8 mouse cellular contexts compared by ENCODE assay signal in genomic region chr4:115058871-115059590, GRCm38 (mm10). TPM values are rescaled to one million over a fixed set of nuclear protein-coding genes. Genes with fewer than 3 reads are reported as not detected.
DNase-seq lines count a peak whose midpoint lies in the region; ATAC-seq lines count a peak whose summit lies in the region.

No protein-coding gene starts in this region.

- no peaks in the 10 kb centered on the region for H3K9me3 ChIP-seq in forebrain, embryonic 10.5 days
- H3K9me3 ChIP-seq in forebrain, embryonic 12.5 days, result no peaks in the 10 kb centered on the region
- no peaks in the 10 kb centered on the region for H3K9me3 ChIP-seq in embryonic facial prominence, embryonic 14.5 days (ENCODE audit: control insufficient read depth, low read length)
- no peaks in the 10 kb centered on the region for H3K9me3 ChIP-seq in intestine, embryonic 14.5 days (ENCODE audit: control insufficient read depth, low read length)
- H3K9me3 ChIP-seq in midbrain, embryonic 10.5 days (replicated peaks), result no peaks in the 10 kb centered on the region

- H3K27me3 ChIP-seq in forebrain, embryonic 10.5 days (ENCODE audit: poor library complexity, severe bottlenecking), result peaks cover 100% of the 10 kb centered on the region
- peaks cover 94% of the 10 kb centered on the region for H3K27me3 ChIP-seq in forebrain, embryonic 12.5 days
- peaks cover 98% of the 10 kb centered on the region for H3K27me3 ChIP-seq in embryonic facial prominence, embryonic 14.5 days (replicated peaks; ENCODE audit: control insufficient read depth, insufficient read depth, low read length)
- H3K27me3 ChIP-seq in intestine, embryonic 14.5 days (replicated peaks; ENCODE audit: control insufficient read depth, insufficient read depth, low read length), result peaks cover 100% of the 10 kb centered on the region
- H3K27me3 ChIP-seq in midbrain, embryonic 10.5 days (ENCODE audit: low read depth, poor library complexity, severe bottlenecking), result peaks cover 100% of the 10 kb centered on the region

- peak overlapping the region; percentile 82 for H3K27ac ChIP-seq in forebrain, embryonic 10.5 days
- H3K27ac ChIP-seq in forebrain, embryonic 12.5 days, result no peak overlapping the region
- no peak overlapping the region; the same call in 1 of the 2 replicates for H3K27ac ChIP-seq in embryonic facial prominence, embryonic 14.5 days (replicated peaks; ENCODE audit: low read depth, low read length)
- no peak overlapping the region for H3K27ac ChIP-seq in intestine, embryonic 14.5 days (ENCODE audit: low read depth)
- peak overlapping the region; percentile 82 for H3K27ac ChIP-seq in midbrain, embryonic 10.5 days (replicated peaks)

- no peak overlapping the region for H3K4me2 ChIP-seq in forebrain, embryonic 12.5 days
- peak overlapping the region; percentile 20; the same call in 1 of the 2 replicates for H3K4me2 ChIP-seq in embryonic facial prominence, embryonic 14.5 days (ENCODE audit: low read depth, low read length)
- peak overlapping the region; percentile 7 for H3K4me2 ChIP-seq in intestine, embryonic 14.5 days (ENCODE audit: low read length)

- H3K4me1 ChIP-seq in forebrain, embryonic 10.5 days, result peaks cover 43% of the 10 kb centered on the region
- peaks cover 31% of the 10 kb centered on the region for H3K4me1 ChIP-seq in forebrain, embryonic 12.5 days
- H3K4me1 ChIP-seq in embryonic facial prominence, embryonic 14.5 days (ENCODE audit: control insufficient read depth, insufficient read depth, low read length), result peaks cover 12% of the 10 kb centered on the region
- peaks cover 10% of the 10 kb centered on the region for H3K4me1 ChIP-seq in intestine, embryonic 14.5 days (replicated peaks; ENCODE audit: control insufficient read depth, insufficient read depth, low read length)
- peaks cover 37% of the 10 kb centered on the region for H3K4me1 ChIP-seq in midbrain, embryonic 10.5 days

- peak overlapping the region; percentile 44 for H3K4me3 ChIP-seq in forebrain, embryonic 10.5 days
- H3K4me3 ChIP-seq in forebrain, embryonic 12.5 days (replicated peaks), result no peak overlapping the region
- peak overlapping the region; percentile 41 for H3K4me3 ChIP-seq in embryonic facial prominence, embryonic 14.5 days (ENCODE audit: low read depth, low read length)
- peak overlapping the region; percentile 10 for H3K4me3 ChIP-seq in intestine, embryonic 14.5 days (ENCODE audit: low read depth, low read length)
- peak overlapping the region; percentile 52 for H3K4me3 ChIP-seq in midbrain, embryonic 10.5 days

- peak; percentile 38 for DNase-seq in forebrain, embryonic 10.5 days (ENCODE audit: extremely low spot score, low spot score)
- no peak for DNase-seq in embryonic facial prominence, embryonic 14.5 days (ENCODE audit: low spot score)
- DNase-seq in intestine, embryonic 14.5 days (ENCODE audit: low spot score), result no peak
- peak; percentile 43 for DNase-seq in midbrain, embryonic 10.5 days (ENCODE audit: low spot score)
- no peak for DNase-seq in urinary bladder, postnatal 10 days (ENCODE audit: low spot score)
- no peak for DNase-seq in cerebellum, postnatal 4 days (ENCODE audit: low spot score in 2 of 2)

- H3K9ac ChIP-seq in forebrain, embryonic 12.5 days, result no peak overlapping the region
- H3K9ac ChIP-seq in embryonic facial prominence, embryonic 14.5 days (ENCODE audit: low read depth, low read length), result no peak overlapping the region
- H3K9ac ChIP-seq in intestine, embryonic 14.5 days (ENCODE audit: low read length), result no peak overlapping the region

- no peak for ATAC-seq in forebrain, embryonic 12.5 days (ENCODE audit: low FRiP score)
- no peak for ATAC-seq in embryonic facial prominence, embryonic 14.5 days (ENCODE audit: low read depth)
- ATAC-seq in intestine, embryonic 14.5 days (replicated peaks; ENCODE audit: low FRiP score, low TSS enrichment, low read depth), result no peak
- no peak for ATAC-seq in granulocyte monocyte progenitor cell, adult 5-6 weeks (replicated peaks; ENCODE audit: poor library complexity, severe bottlenecking)

- H3K36me3 ChIP-seq in forebrain, embryonic 10.5 days (replicated peaks), result no peaks in the 10 kb centered on the region
- no peaks in the 10 kb centered on the region for H3K36me3 ChIP-seq in forebrain, embryonic 12.5 days (replicated peaks)
- no peaks in the 10 kb centered on the region for H3K36me3 ChIP-seq in embryonic facial prominence, embryonic 14.5 days (ENCODE audit: control insufficient read depth, insufficient read depth, low read length)
- no peaks in the 10 kb centered on the region for H3K36me3 ChIP-seq in intestine, embryonic 14.5 days (ENCODE audit: control insufficient read depth, insufficient read depth, low read length)
- no peaks in the 10 kb centered on the region for H3K36me3 ChIP-seq in midbrain, embryonic 10.5 days

- WGBS in forebrain, embryonic 10.5 days, result under 1% methylated on average over 23 of the region's 23 CpGs
- WGBS in forebrain, embryonic 12.5 days, result under 1% methylated on average over 23 of the region's 23 CpGs
- 2% methylated on average over 23 of the region's 23 CpGs for WGBS in embryonic facial prominence, embryonic 14.5 days
- 3% methylated on average over 23 of the region's 23 CpGs for WGBS in intestine, embryonic 14.5 days
- 1% methylated on average over 23 of the region's 23 CpGs for WGBS in midbrain, embryonic 10.5 days

RNA-seq across cellular contexts. Expression of gene Tal1, which starts 2.8 kb away (rescaled TPM):
- polyA plus RNA-seq in forebrain, embryonic 10.5 days (2016; fragmentation: Nextera tagmentation; extraction: Ambion mirVana), result 1.5 and 2.2 TPM in 2 replicates
- 1.6 and 2.8 TPM in 2 replicates for polyA plus RNA-seq in forebrain, embryonic 12.5 days (2016; fragmentation: Nextera tagmentation; extraction: Ambion mirVana)
- 1.3 and 1.6 TPM in 2 replicates for polyA plus RNA-seq in embryonic facial prominence, embryonic 14.5 days (2014; fragmentation: Nextera tagmentation; extraction: Ambion mirVana)
- 0.96 and 1.1 TPM in 2 replicates for polyA plus RNA-seq in intestine, embryonic 14.5 days (2014; fragmentation: Nextera tagmentation; extraction: Ambion mirVana)
- 2.7 and 5.2 TPM in 2 replicates for polyA plus RNA-seq in midbrain, embryonic 10.5 days (2016; fragmentation: Nextera tagmentation; extraction: Ambion mirVana)
- total RNA-seq in granulocyte monocyte progenitor cell, adult 5-6 weeks (2014; fragmentation: Nextera tagmentation), result 12.1 and 14.4 TPM in 2 replicates
- total RNA-seq in granulocyte monocyte progenitor cell, adult 5-6 weeks (2017), result 5.8 and 9.5 TPM in 2 replicates

RNA-seq across cellular contexts. Expression of gene Pdzk1ip1, which starts 29.5 kb away (rescaled TPM):
- polyA plus RNA-seq in forebrain, embryonic 10.5 days (2016; fragmentation: Nextera tagmentation; extraction: Ambion mirVana), result 7.4 and 12.6 TPM in 2 replicates
- 8.2 and 9.7 TPM in 2 replicates for polyA plus RNA-seq in forebrain, embryonic 12.5 days (2016; fragmentation: Nextera tagmentation; extraction: Ambion mirVana)
- polyA plus RNA-seq in embryonic facial prominence, embryonic 14.5 days (2014; fragmentation: Nextera tagmentation; extraction: Ambion mirVana), result 7.7 and 18.5 TPM in 2 replicates
- 41.8 and 50.5 TPM in 2 replicates for polyA plus RNA-seq in intestine, embryonic 14.5 days (2014; fragmentation: Nextera tagmentation; extraction: Ambion mirVana)
- polyA plus RNA-seq in midbrain, embryonic 10.5 days (2016; fragmentation: Nextera tagmentation; extraction: Ambion mirVana), result 7.9 and 9.5 TPM in 2 replicates
- total RNA-seq in granulocyte monocyte progenitor cell, adult 5-6 weeks (2014; fragmentation: Nextera tagmentation), result 0.92 TPM in 1 of 2 replicates, not detected in the other
- total RNA-seq in granulocyte monocyte progenitor cell, adult 5-6 weeks (2017), result 3.8 TPM in 1 of 2 replicates, not detected in the other

RNA-seq across cellular contexts. Expression of gene Stil, which starts 59.1 kb away (rescaled TPM):
- 22.0 and 24.3 TPM in 2 replicates for polyA plus RNA-seq in forebrain, embryonic 10.5 days (2016; fragmentation: Nextera tagmentation; extraction: Ambion mirVana)
- polyA plus RNA-seq in forebrain, embryonic 12.5 days (2016; fragmentation: Nextera tagmentation; extraction: Ambion mirVana), result 20.7 and 21.0 TPM in 2 replicates
- polyA plus RNA-seq in embryonic facial prominence, embryonic 14.5 days (2014; fragmentation: Nextera tagmentation; extraction: Ambion mirVana), result 11.8 and 14.1 TPM in 2 replicates
- polyA plus RNA-seq in intestine, embryonic 14.5 days (2014; fragmentation: Nextera tagmentation; extraction: Ambion mirVana), result 17.6 and 18.1 TPM in 2 replicates
- polyA plus RNA-seq in midbrain, embryonic 10.5 days (2016; fragmentation: Nextera tagmentation; extraction: Ambion mirVana), result 19.0 and 21.3 TPM in 2 replicates
- 20.3 and 20.4 TPM in 2 replicates for total RNA-seq in granulocyte monocyte progenitor cell, adult 5-6 weeks (2014; fragmentation: Nextera tagmentation)
- 18.4 and 21.7 TPM in 2 replicates for total RNA-seq in granulocyte monocyte progenitor cell, adult 5-6 weeks (2017)

Comparison
In these comparisons a context has a peak if more than half of its experiments do, and no peak if none do; other contexts are left out.
1. H3K27ac ChIP-seq: peak in forebrain, embryonic 10.5 days (single experiment) and midbrain, embryonic 10.5 days (single experiment); none in forebrain, embryonic 12.5 days (single experiment), embryonic facial prominence, embryonic 14.5 days (single experiment) and intestine, embryonic 14.5 days (single experiment).
2. DNase-seq: peak in forebrain, embryonic 10.5 days (single experiment) and midbrain, embryonic 10.5 days (single experiment); none in embryonic facial prominence, embryonic 14.5 days (single experiment), intestine, embryonic 14.5 days (single experiment), urinary bladder, postnatal 10 days (single experiment) and cerebellum, postnatal 4 days (0 of 2).